Mouse (Mus musculus) inflammation-experienced regulatory T-cells, adult 6 months (primary cell): ENCODE data around the gene Erp27. TPM values are rescaled to one million over a fixed set of nuclear protein-coding genes. Genes with fewer than 3 reads are reported as not detected.
"Not testable (repeated sequence)": the region's sequence is repeated elsewhere in the genome, so short reads cannot be mapped to it uniquely, and the experiment has no call there.

Experiments
- ATAC-seq: one replicate; pipeline ENCODE4 v1.8.0; 2017
- polyA plus RNA-seq, 3 experiments: library from polyadenylated mRNA; unstranded; fragments of 100-300 nt; shearing (Covaris generic); gene quantifications; one replicate each; pipeline ENCODE4 v1.2.1; 2017

Erp27 gene
- polyA plus RNA-seq, 3 experiments from 2014 or later, result 1.1 to 2.1 (median 1.1) TPM

GRCm38 (mm10) chr6:136906283-136906936 is 15.6 kb downstream of the Erp27 start:
- no peak for ATAC-seq

- ATAC-seq, result no peak
Measured at GRCm38 (mm10) chr6:136903885-136904470, 18.0 kb downstream of the Erp27 start.

GRCm38 (mm10) chr6:136902527-136902926 is 19.5 kb downstream of the Erp27 start:
- ATAC-seq, result peak; percentile 23

- no peak for ATAC-seq
Measured at GRCm38 (mm10) chr6:136901010-136901409, 21.0 kb downstream of the Erp27 start.

- ATAC-seq, result peak; percentile 24
Measured at GRCm38 (mm10) chr6:136900369-136901009, 21.5 kb downstream of the Erp27 start.

GRCm38 (mm10) chr6:136898954-136899353 is 23.0 kb downstream of the Erp27 start:
- peak; percentile 81 for ATAC-seq

GRCm38 (mm10) chr6:136898222-136898621 is 23.8 kb downstream of the Erp27 start:
- no peak for ATAC-seq

GRCm38 (mm10) chr6:136897789-136898188 is 24.2 kb downstream of the Erp27 start:
- ATAC-seq, result no peak

- ATAC-seq, result no peak
Measured at GRCm38 (mm10) chr6:136894532-136895339, 27.2 kb downstream of the Erp27 start.

GRCm38 (mm10) chr6:136892002-136892401 is 30.0 kb downstream of the Erp27 start:
- ATAC-seq, result no peak

- ATAC-seq, result no peak
Measured at GRCm38 (mm10) chr6:136889554-136889953, 32.4 kb downstream of the Erp27 start.

- ATAC-seq, result no peak
Measured at GRCm38 (mm10) chr6:136889067-136889466, 32.9 kb downstream of the Erp27 start.

- no peak for ATAC-seq
Measured at GRCm38 (mm10) chr6:136887854-136888253, 34.1 kb downstream of the Erp27 start.

GRCm38 (mm10) chr6:136884766-136885165 is 37.2 kb downstream of the Erp27 start:
- ATAC-seq, result not testable (repeated sequence)

GRCm38 (mm10) chr6:136883961-136884360 is 38.0 kb downstream of the Erp27 start:
- ATAC-seq, result no peak

GRCm38 (mm10) chr6:136883431-136883915 is 38.5 kb downstream of the Erp27 start:
- ATAC-seq, result no peak

GRCm38 (mm10) chr6:136881678-136882077 is 40.3 kb downstream of the Erp27 start:
- ATAC-seq, result no peak

GRCm38 (mm10) chr6:136875670-136876069 is 46.3 kb downstream of the Erp27 start, which contains the start of gene Mgp:
Gene Mgp (minus strand): TSS chr6:136875823.
- ATAC-seq, result no peak

- no peak for ATAC-seq
Measured at GRCm38 (mm10) chr6:136874599-136874998, 47.4 kb downstream of the Erp27 start.

GRCm38 (mm10) chr6:136868921-136869320 is 53.1 kb downstream of the Erp27 start:
- ATAC-seq, result no peak

GRCm38 (mm10) chr6:136866150-136866549 is 55.8 kb downstream of the Erp27 start:
- ATAC-seq, result no peak

- no peak for ATAC-seq
Measured at GRCm38 (mm10) chr6:136865360-136865759, 56.6 kb downstream of the Erp27 start.

GRCm38 (mm10) chr6:136861020-136861419 is 61.0 kb downstream of the Erp27 start:
- ATAC-seq, result peak; percentile 33
